Mouse (Mus musculus): Measurements from ENCODE around the gene Ltbp4.

DNA sequence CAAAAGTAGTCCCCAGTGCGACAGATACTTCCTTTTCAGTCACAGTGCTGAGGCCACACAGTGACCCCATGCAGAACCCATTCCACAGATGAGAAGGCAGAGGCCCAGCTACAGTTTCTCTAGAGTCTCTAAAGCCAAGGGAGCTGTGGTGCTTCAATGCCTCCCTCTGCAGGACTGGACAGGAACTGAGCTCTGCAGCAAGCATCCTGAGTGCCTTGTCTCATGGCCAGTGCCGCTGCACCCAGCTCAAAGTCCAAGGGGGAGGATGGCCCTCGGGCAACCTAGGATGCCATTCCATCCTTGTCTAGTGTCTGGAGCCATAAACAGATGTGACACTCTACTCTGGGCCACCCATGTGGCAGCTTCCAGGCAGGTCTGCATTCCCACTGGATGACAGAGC, 81.8 kb downstream of the Ltbp4 start:
- TF ChIP-seq MAFK (IDR thresholded peaks at IDR 0.05; ENCODE audit: borderline replicate concordance, low read depth, low read length) (no peak), POLR2A (IDR thresholded peaks at IDR 0.05; ENCODE audit: control insufficient read depth in 1 of 2, insufficient read depth in 1 of 2, low read depth in 1 of 2, low read length in 2 of 2, poor library complexity in 1 of 2) (no peak), CTCF (IDR thresholded peaks at IDR 0.05 in 2 of 3, conservative IDR thresholded peaks at IDR 0.05 in 1 of 3; ENCODE audit: control insufficient read depth in 1 of 3, insufficient read depth in 1 of 3, low read depth in 2 of 3, low read length in 3 of 3, poor library complexity in 1 of 3, severe bottlenecking in 1 of 3) (peak; percentile 33 to 42 (median 37)), ZC3H11A (IDR thresholded peaks at IDR 0.05; ENCODE audit: low read depth, low read length) (no peak), MAX (IDR thresholded peaks at IDR 0.05; ENCODE audit: low read length) (no peak), MXI1 (IDR thresholded peaks at IDR 0.05; ENCODE audit: low read depth, low read length) (no peak), TAL1 (IDR thresholded peaks at IDR 0.05; ENCODE audit: low read length) (no peak), NRF1 (IDR thresholded peaks at IDR 0.05; ENCODE audit: insufficient read depth, low read depth, low read length, poor library complexity, severe bottlenecking) (no peak), BHLHE40 (IDR thresholded peaks at IDR 0.05; ENCODE audit: borderline replicate concordance, low read depth, low read length) (no peak), GATA1 (IDR thresholded peaks at IDR 0.05; ENCODE audit: low read depth, low read length) (no peak), ZKSCAN1 (IDR thresholded peaks at IDR 0.05; ENCODE audit: low read depth, low read length) (no peak)
